Mouse (Mus musculus): ENCODE measurements at regions not wholly inside any gene's neighbourhood (a gene's known extent, or its start where the extent isn't known, plus 50 kb on each side); places are given as distances from the start of the nearest gene placed in this dataset.

DNA sequence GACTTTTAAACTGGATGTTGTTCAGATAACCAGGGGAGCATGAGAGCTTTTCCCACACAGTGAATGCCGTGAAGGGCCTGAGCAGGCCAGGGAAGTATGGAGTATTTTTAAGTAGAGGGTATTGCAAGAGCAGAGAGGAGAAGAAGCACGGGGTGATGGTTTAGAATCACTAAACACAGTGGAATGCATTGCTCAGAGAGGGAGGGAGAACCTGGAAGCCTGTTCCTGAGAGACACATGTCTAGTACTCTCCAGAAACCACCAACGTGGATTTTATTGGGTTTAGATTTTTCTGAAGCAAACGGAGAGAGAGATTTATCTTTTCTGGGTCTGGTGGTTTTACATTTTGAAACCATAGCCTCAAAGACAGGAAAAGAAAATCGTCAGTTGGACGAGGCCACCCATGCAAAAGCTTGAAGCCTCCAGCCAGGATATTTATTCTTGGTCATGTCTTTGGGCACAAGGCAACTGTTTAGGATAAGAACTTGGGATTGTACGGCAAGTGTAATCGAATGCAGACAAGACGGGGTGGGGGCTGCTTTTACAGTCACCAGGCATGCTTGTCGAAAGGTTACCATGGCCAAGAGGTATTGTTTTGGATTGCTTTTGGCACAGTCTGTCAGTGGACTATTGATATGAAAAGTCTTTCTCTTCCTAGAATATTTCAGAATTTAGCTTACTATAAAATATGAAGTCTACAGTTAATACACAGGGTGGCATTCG lies 306.2 kb downstream of the Sorl1 start:
- Histone ChIP-seq H3K27me3 (ENCODE audit: poor library complexity, severe bottlenecking) (no peaks in the 10 kb centered on the region), H3K9me3 (no peaks in the 10 kb centered on the region), H3K27ac (no peak overlapping the region), H3K36me3 (replicated peaks) (no peaks in the 10 kb centered on the region), H3K4me1 (peaks cover 11% of the 10 kb centered on the region; the same call in 1 of the 2 replicates), H3K4me3 (no peak overlapping the region)
- 85% methylated on average over 11 of the region's 11 CpGs for WGBS
- no peak for DNase-seq (ENCODE audit: extremely low spot score, low spot score)

- Histone ChIP-seq H3K27me3 (ENCODE audit: poor library complexity, severe bottlenecking) (no peaks in the 10 kb centered on the region), H3K4me3 (no peak overlapping the region), H3K4me1 (peaks cover 11% of the 10 kb centered on the region; the same call in 1 of the 2 replicates), H3K9me3 (no peaks in the 10 kb centered on the region), H3K36me3 (replicated peaks) (no peaks in the 10 kb centered on the region), H3K27ac (no peak overlapping the region)
- DNase-seq (ENCODE audit: extremely low spot score, low spot score): no peak
- WGBS: 93% methylated on average over 2 of the region's 2 CpGs
These were observed 308.2 kb downstream of the Sorl1 start for GRCm38 (mm10) chr9:41815921-41816320.

- Histone ChIP-seq H3K36me3 (replicated peaks) (no peaks in the 10 kb centered on the region), H3K4me1 (peaks cover 35% of the 10 kb centered on the region), H3K9me3 (peaks cover 2% of the 10 kb centered on the region; the same call in 1 of the 2 replicates), H3K4me3 (no peak overlapping the region), H3K27ac (peak overlapping the region; percentile 31), H3K27me3 (ENCODE audit: poor library complexity, severe bottlenecking) (no peaks in the 10 kb centered on the region)
- WGBS: 86% methylated on average over 4 of the region's 4 CpGs
- no peak for DNase-seq (ENCODE audit: extremely low spot score, low spot score)
These were observed 314.8 kb downstream of the Sorl1 start for GRCm38 (mm10) chr9:41809291-41809690.

DNA sequence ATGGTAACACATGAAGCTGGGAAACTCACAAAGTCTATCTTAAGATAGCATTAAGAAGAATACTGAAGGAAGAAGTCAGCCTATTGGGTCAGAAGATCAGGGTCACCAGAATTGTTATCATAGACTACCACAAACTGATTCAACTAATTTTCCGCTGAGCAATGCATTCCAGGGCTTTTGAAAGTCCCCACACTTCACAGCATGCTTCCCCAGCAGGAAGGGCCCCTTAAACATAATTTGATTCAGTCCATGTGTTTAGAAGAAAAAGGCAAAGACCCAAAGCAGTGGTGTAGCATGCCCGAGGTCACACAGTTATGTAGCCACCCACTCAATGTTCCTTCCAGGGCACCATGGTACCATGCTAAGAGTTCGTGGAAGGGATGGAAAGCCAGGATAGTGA lies 315.3 kb downstream of the Sorl1 start:
- Histone ChIP-seq H3K27ac (peak overlapping the region; percentile 31), H3K4me1 (peaks cover 40% of the 10 kb centered on the region), H3K9me3 (peaks cover 2% of the 10 kb centered on the region; the same call in 1 of the 2 replicates), H3K27me3 (ENCODE audit: poor library complexity, severe bottlenecking) (no peaks in the 10 kb centered on the region), H3K36me3 (replicated peaks) (no peaks in the 10 kb centered on the region), H3K4me3 (no peak overlapping the region)
- no peak for DNase-seq (ENCODE audit: extremely low spot score, low spot score)
- WGBS: 51% methylated on average over 3 of the region's 3 CpGs

GRCm38 (mm10) chr9:41806289-41806621 lies 317.8 kb downstream of the Sorl1 start:
- Histone ChIP-seq H3K27me3 (ENCODE audit: poor library complexity, severe bottlenecking) (no peaks in the 10 kb centered on the region), H3K9me3 (peaks cover 2% of the 10 kb centered on the region; the same call in 1 of the 2 replicates), H3K4me3 (peak overlapping the region; percentile 25; the same call in 1 of the 2 replicates), H3K4me1 (peaks cover 43% of the 10 kb centered on the region), H3K36me3 (replicated peaks) (no peaks in the 10 kb centered on the region), H3K27ac (peak overlapping the region; percentile 91)
- WGBS: 86% methylated on average over 5 of the region's 5 CpGs
- no peak for DNase-seq (ENCODE audit: extremely low spot score, low spot score)

GRCm38 (mm10) chr9:41805491-41806288 lies 318.4 kb downstream of the Sorl1 start:
- peak; percentile 78 for DNase-seq (ENCODE audit: extremely low spot score, low spot score)
- Histone ChIP-seq H3K4me3 (peak overlapping the region; percentile 25; the same call in 1 of the 2 replicates), H3K27ac (peak overlapping the region; percentile 91), H3K9me3 (peaks cover 2% of the 10 kb centered on the region; the same call in 1 of the 2 replicates), H3K4me1 (peaks cover 43% of the 10 kb centered on the region), H3K36me3 (replicated peaks) (no peaks in the 10 kb centered on the region), H3K27me3 (ENCODE audit: poor library complexity, severe bottlenecking) (no peaks in the 10 kb centered on the region)
- 21% methylated on average over 15 of the region's 15 CpGs for WGBS

DNA sequence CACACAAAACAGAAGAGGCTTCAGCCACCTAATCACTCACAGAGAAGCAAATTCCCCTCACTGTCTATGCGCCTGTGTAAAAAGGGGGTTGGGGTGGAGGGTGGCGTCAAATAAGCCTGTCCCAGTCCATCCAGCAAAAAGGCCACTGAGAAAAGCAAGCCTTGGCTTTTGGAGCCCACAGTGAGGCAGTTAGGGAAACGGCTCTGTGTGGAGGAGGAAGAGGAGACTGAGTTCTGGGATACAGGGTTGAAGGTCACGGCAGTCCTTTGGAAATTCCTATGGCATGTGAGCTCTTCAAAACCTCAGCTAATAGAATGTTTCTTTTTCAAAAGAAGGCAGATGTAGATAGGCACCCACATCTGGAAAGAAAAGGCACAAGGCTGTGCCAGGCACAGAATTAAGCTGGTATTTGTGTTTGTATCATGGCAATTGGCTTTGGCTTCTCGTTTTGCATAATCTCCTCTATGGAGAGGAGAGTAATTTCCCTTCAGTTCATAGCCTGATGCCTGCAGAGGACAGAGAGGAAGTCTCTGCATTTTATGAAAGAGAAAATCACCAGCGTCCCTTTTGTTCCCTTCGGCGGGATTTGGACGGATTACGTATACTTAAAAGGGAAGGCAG lies 319.3 kb downstream of the Sorl1 start:
- Histone ChIP-seq H3K36me3 (replicated peaks) (no peaks in the 10 kb centered on the region), H3K27me3 (ENCODE audit: poor library complexity, severe bottlenecking) (no peaks in the 10 kb centered on the region), H3K27ac (peak overlapping the region; percentile 91), H3K4me3 (peak overlapping the region; percentile 25), H3K4me1 (peaks cover 43% of the 10 kb centered on the region), H3K9me3 (peaks cover 2% of the 10 kb centered on the region; the same call in 1 of the 2 replicates)
- WGBS: 6% methylated on average over 10 of the region's 10 CpGs
- DNase-seq (ENCODE audit: extremely low spot score, low spot score): peak; percentile 55

DNA sequence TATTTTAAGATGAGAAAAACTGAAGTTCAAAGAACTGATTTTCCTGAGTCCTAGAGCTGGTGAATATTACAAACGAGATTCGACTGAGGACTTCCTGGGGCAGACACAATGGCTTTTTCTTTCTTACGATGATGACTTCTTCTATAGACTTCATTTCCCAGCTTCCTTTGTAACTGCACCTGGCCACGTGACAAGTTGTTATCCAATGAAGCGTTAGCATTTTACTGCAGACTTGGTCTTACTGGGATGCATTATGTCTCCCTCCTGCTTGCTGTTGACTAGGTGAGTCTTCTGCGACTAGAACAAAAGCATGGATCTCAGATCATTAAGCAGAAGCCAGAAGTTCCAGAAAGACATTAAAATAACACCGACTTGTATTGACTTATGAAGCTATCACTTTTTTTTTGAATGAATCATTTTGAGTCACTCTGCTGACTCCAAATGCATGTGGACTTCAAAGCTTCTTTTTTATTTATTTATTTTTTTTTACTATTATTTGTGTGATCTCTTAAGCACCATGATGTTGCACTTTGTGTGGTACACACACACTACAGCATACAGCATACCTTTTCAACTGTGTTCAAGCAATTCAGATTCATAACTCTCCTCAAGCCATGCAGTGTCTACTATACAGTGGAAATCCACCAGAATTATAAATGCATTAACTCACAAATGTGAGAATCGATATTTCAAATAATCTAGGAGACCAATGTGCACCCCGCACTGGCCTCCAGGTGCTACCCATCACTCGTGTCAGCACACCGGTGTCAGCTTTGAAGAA lies 320.2 kb downstream of the Sorl1 start:
- Histone ChIP-seq H3K27ac (peak overlapping the region; percentile 91), H3K36me3 (replicated peaks) (no peaks in the 10 kb centered on the region), H3K9me3 (peaks cover 2% of the 10 kb centered on the region; the same call in 1 of the 2 replicates), H3K27me3 (ENCODE audit: poor library complexity, severe bottlenecking) (no peaks in the 10 kb centered on the region), H3K4me3 (no peak overlapping the region), H3K4me1 (peaks cover 35% of the 10 kb centered on the region)
- WGBS: 67% methylated on average over 11 of the region's 11 CpGs
- DNase-seq (ENCODE audit: extremely low spot score, low spot score): no peak

DNA sequence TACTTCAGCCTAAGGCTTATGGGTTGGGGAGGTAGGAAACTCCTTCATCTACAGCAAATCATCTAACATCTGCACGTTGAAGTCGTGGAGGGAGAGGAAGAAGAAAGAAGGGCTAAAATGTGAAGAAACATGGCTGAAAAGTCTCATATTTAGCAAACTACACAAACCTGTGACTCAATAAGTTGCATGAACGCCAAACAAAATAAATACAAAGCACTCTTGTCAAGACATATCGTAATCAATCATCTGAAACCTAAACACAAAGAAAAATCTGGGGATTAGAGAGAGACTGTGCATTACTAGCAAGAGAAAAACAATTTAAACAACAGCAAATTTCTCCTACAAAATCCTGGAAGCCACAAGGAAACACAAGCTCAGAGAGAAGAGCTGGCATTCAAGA lies 322.7 kb downstream of the Sorl1 start:
- Histone ChIP-seq H3K27ac (no peak overlapping the region), H3K27me3 (ENCODE audit: poor library complexity, severe bottlenecking) (no peaks in the 10 kb centered on the region), H3K4me1 (peaks cover 29% of the 10 kb centered on the region), H3K36me3 (replicated peaks) (no peaks in the 10 kb centered on the region), H3K9me3 (no peaks in the 10 kb centered on the region; the same call in 1 of the 2 replicates), H3K4me3 (no peak overlapping the region)
- 87% methylated on average over 4 of the region's 4 CpGs for WGBS
- DNase-seq (ENCODE audit: extremely low spot score, low spot score): no peak

GRCm38 (mm10) chr9:41792830-41793213 lies 331.3 kb downstream of the Sorl1 start:
- no peak overlapping the region for H3K4me3 ChIP-seq
- peaks cover 40% of the 10 kb centered on the region for H3K4me1 ChIP-seq
- H3K36me3 ChIP-seq (replicated peaks): no peaks in the 10 kb centered on the region
- 86% methylated on average over 6 of the region's 6 CpGs for WGBS
- DNase-seq (ENCODE audit: extremely low spot score, low spot score): no peak
- H3K9me3 ChIP-seq: no peaks in the 10 kb centered on the region; the same call in 1 of the 2 replicates
- H3K27ac ChIP-seq: peak overlapping the region; percentile 63
- no peaks in the 10 kb centered on the region for H3K27me3 ChIP-seq (ENCODE audit: poor library complexity, severe bottlenecking)

DNA sequence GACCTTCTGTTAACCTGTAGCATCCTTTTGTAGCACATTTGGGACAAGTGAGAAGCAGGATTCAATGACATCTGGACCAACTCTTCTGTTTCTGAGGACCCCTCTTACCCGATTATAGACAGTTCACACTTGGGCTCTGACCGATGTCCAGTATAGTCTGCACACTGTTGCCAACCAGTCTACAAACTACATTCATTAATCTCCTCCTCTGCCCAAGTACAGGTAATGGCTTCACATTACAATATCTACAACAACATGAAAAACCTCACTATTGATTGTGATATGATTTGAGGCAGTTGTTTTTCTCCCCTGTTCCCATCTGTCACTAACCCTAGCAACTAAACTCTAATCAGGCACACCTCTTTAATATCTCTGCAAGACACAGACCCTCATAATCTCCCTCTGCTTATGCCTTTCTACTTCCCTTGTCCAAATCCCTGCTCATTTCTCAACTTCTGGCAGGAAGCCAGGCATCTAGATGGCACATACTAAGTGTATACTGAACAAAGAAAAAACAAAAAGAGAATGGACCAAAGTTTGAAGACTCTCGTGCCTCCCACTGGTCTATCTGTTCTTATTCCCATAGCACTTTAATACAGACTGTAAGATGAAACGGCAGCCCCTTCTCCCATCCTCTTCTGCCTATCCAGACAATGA lies 331.8 kb downstream of the Sorl1 start:
- no peaks in the 10 kb centered on the region for H3K36me3 ChIP-seq (replicated peaks)
- peak overlapping the region; percentile 63 for H3K27ac ChIP-seq
- no peaks in the 10 kb centered on the region for H3K27me3 ChIP-seq (ENCODE audit: poor library complexity, severe bottlenecking)
- H3K9me3 ChIP-seq: no peaks in the 10 kb centered on the region
- 90% methylated on average over 4 of the region's 4 CpGs for WGBS
- H3K4me3 ChIP-seq: no peak overlapping the region
- no peak for DNase-seq (ENCODE audit: extremely low spot score, low spot score)
- peaks cover 40% of the 10 kb centered on the region for H3K4me1 ChIP-seq

All from forebrain, embryonic 10.5 days (tissue).